Mouse (Mus musculus) c-Kit-positive CD71-negative TER-119-negative erythroid progenitor cells, embryonic 14.5 days (primary cell): ENCODE measurements around the gene Krt18.

Experiments
- DNase-seq: peaks from one replicate; pipeline ENCODE4 v3.0.0-alpha.2; 2013; ENCODE audit warnings: low read depth

Krt18 gene

GRCm38 (mm10) chr15:102010569-102011245 lies 17.3 kb upstream of the Krt18 start:
- no peak for DNase-seq

- no peak for DNase-seq
Observed at GRCm38 (mm10) chr15:102012260-102012765, 15.7 kb upstream of the Krt18 start.

- DNase-seq: no peak
Observed at GRCm38 (mm10) chr15:102013651-102014050, 14.3 kb upstream of the Krt18 start.

- no peak for DNase-seq
Observed at GRCm38 (mm10) chr15:102014848-102015247, 13.1 kb upstream of the Krt18 start.

GRCm38 (mm10) chr15:102016096-102016495 lies 11.9 kb upstream of the Krt18 start:
- DNase-seq: no peak

GRCm38 (mm10) chr15:102016787-102017186 lies 11.2 kb upstream of the Krt18 start:
- DNase-seq: no peak

- no peak for DNase-seq
Observed at GRCm38 (mm10) chr15:102017918-102018463, 10.0 kb upstream of the Krt18 start.

- DNase-seq: no peak
Observed at GRCm38 (mm10) chr15:102022481-102022880, 5.5 kb upstream of the Krt18 start.

GRCm38 (mm10) chr15:102023888-102024287 lies 4.1 kb upstream of the Krt18 start:
- no peak for DNase-seq

- DNase-seq: no peak
Observed at GRCm38 (mm10) chr15:102025136-102025872, 2.7 kb upstream of the Krt18 start.

- no peak for DNase-seq
Observed at GRCm38 (mm10) chr15:102026430-102026829, 1.6 kb upstream of the Krt18 start.

- no peak for DNase-seq
Observed at GRCm38 (mm10) chr15:102034121-102035053, 6.4 kb downstream of the Krt18 start.

GRCm38 (mm10) chr15:102040277-102040676 lies 12.3 kb downstream of the Krt18 start:
- no peak for DNase-seq

- no peak for DNase-seq
Observed at GRCm38 (mm10) chr15:102041951-102042350, 14.0 kb downstream of the Krt18 start.

GRCm38 (mm10) chr15:102044745-102045144 lies 16.8 kb downstream of the Krt18 start:
- no peak for DNase-seq

- DNase-seq: no peak
Observed at GRCm38 (mm10) chr15:102045691-102046090, 17.7 kb downstream of the Krt18 start.

GRCm38 (mm10) chr15:102048006-102048405 lies 20.0 kb downstream of the Krt18 start:
- no peak for DNase-seq

- DNase-seq: no peak
Observed at GRCm38 (mm10) chr15:102049871-102050270, 21.9 kb downstream of the Krt18 start.

- DNase-seq: no peak
Observed at GRCm38 (mm10) chr15:102051920-102052683, 24.1 kb downstream of the Krt18 start.

GRCm38 (mm10) chr15:102056495-102057174 lies 28.7 kb downstream of the Krt18 start:
- DNase-seq: no peak
